Mouse (Mus musculus) limb, embryonic 12.5 days (tissue): ENCODE measurements at regions not wholly inside any gene's neighbourhood (a gene's known extent, or its start where the extent isn't known, plus 50 kb on each side); places are given as distances from the start of the nearest gene placed in this dataset.
A peak's percentile ranks its signal among the peaks of the same experiment; 100 is the strongest.

Experiments
- ATAC-seq: fragments of 200-750 bp; cut with Nextera tagmentation; 2 replicates; pipeline ENCODE4 v1.8.0; 2017; ENCODE audit warnings: low read depth, moderate TSS enrichment; ENCODE audit not compliant: insufficient number of reproducible peaks, insufficient read depth, low FRiP score, low TSS enrichment
- H3K27ac ChIP-seq: fragments of 300-500 bp; sonication (generic); 2 replicates; pipeline ENCODE4 v1.5.1; 2016; ENCODE audit warnings: mild to moderate bottlenecking, moderate library complexity
- H3K27me3 ChIP-seq: fragments of 300-500 bp; sonication (generic); 2 replicates; pipeline ENCODE4 v1.6.1; 2016; ENCODE audit warnings: mild to moderate bottlenecking, moderate library complexity
- H3K36me3 ChIP-seq: fragments of 300-500 bp; sonication (generic); 2 replicates; pipeline ENCODE4 v1.6.1; 2016; ENCODE audit warnings: mild to moderate bottlenecking, moderate library complexity
- H3K4me1 ChIP-seq: fragments of 300-500 bp; sonication (generic); replicated peaks from 2 replicates; pipeline ENCODE4 v1.6.1; 2016
- H3K4me2 ChIP-seq: fragments of 300-500 bp; sonication (generic); 2 replicates; pipeline ENCODE4 v1.6.1; 2016; ENCODE audit warnings: mild to moderate bottlenecking, moderate library complexity
- H3K4me3 ChIP-seq: fragments of 300-500 bp; sonication (generic); replicated peaks from 2 replicates; pipeline ENCODE4 v1.5.1; 2016; ENCODE audit warnings: mild to moderate bottlenecking
- H3K9ac ChIP-seq: fragments of 300-500 bp; sonication (generic); replicated peaks from 2 replicates; pipeline ENCODE4 v1.6.1; 2016; ENCODE audit warnings: mild to moderate bottlenecking, moderate library complexity
- H3K9me3 ChIP-seq: fragments of 300-500 bp; sonication (generic); 2 replicates; pipeline ENCODE4 v1.6.1; 2016; ENCODE audit warnings: mild to moderate bottlenecking, moderate library complexity
- WGBS: fragments of 180-500 bp; shearing (Covaris S2); methylation state at CpG from one replicate; pipeline ENCODE4 v1.1.7; 2016; 5-methylcytosine and 5-hydroxymethylcytosine counted together

- H3K27me3 ChIP-seq: peaks cover 3% of the 10 kb centered on the region; the same call in 1 of the 2 replicates
- H3K9ac ChIP-seq: no peak overlapping the region
- WGBS: 46% methylated on average over 5 of the region's 5 CpGs
- H3K27ac ChIP-seq: no peak overlapping the region
- H3K4me1 ChIP-seq: peaks cover 7% of the 10 kb centered on the region; the same call in 1 of the 2 replicates
- no peak overlapping the region for H3K4me2 ChIP-seq
- no peaks in the 10 kb centered on the region for H3K36me3 ChIP-seq
- H3K9me3 ChIP-seq: 0 out of 2 replicates have a peak, but pooled peaks cover 8% of the 10 kb centered on the region
- no peak for ATAC-seq
- H3K4me3 ChIP-seq: no peak overlapping the region
These were observed 79.9 kb upstream of the Shb start for GRCm38 (mm10) chr4:45612132-45612531.

- Histone ChIP-seq H3K27ac (no peak overlapping the region), H3K9me3 (0 out of 2 replicates have a peak, but pooled peaks cover 8% of the 10 kb centered on the region), H3K27me3 (peaks cover 3% of the 10 kb centered on the region; the same call in 1 of the 2 replicates), H3K4me1 (no peaks in the 10 kb centered on the region; the same call in 1 of the 2 replicates), H3K9ac (no peak overlapping the region), H3K36me3 (no peaks in the 10 kb centered on the region), H3K4me3 (no peak overlapping the region), H3K4me2 (no peak overlapping the region)
- 86% methylated on average over 5 of the region's 5 CpGs for WGBS
- ATAC-seq: no peak
These were observed 78.7 kb upstream of the Shb start for GRCm38 (mm10) chr4:45610937-45611336.

GRCm38 (mm10) chr4:45606578-45606977 is 74.3 kb upstream of the Shb start:
- ATAC-seq: no peak
- H3K4me3 ChIP-seq: no peak overlapping the region
- no peaks in the 10 kb centered on the region; the same call in 1 of the 2 replicates for H3K4me1 ChIP-seq
- H3K9me3 ChIP-seq: 0 out of 2 replicates have a peak, but pooled peaks cover 2% of the 10 kb centered on the region
- H3K27ac ChIP-seq: no peak overlapping the region
- H3K9ac ChIP-seq: no peak overlapping the region
- no peaks in the 10 kb centered on the region for H3K36me3 ChIP-seq
- no peak overlapping the region for H3K4me2 ChIP-seq
- 67% methylated on average over 7 of the region's 7 CpGs for WGBS
- H3K27me3 ChIP-seq: peaks cover 3% of the 10 kb centered on the region; the same call in 1 of the 2 replicates

- Histone ChIP-seq H3K36me3 (no peaks in the 10 kb centered on the region), H3K4me1 (peaks cover 2% of the 10 kb centered on the region), H3K9me3 (0 out of 2 replicates have a peak, but pooled peaks cover 2% of the 10 kb centered on the region), H3K27ac (no peak overlapping the region), H3K27me3 (peaks cover 3% of the 10 kb centered on the region; the same call in 1 of the 2 replicates), H3K4me2 (no peak overlapping the region), H3K9ac (no peak overlapping the region), H3K4me3 (no peak overlapping the region)
- no peak for ATAC-seq
- whole genome bisulfite sequencing: 84% methylated on average over 4 of the region's 4 CpGs
These were observed 73.4 kb upstream of the Shb start for GRCm38 (mm10) chr4:45605681-45606080.

- Histone ChIP-seq H3K36me3 (no peaks in the 10 kb centered on the region), H3K4me1 (peaks cover 6% of the 10 kb centered on the region), H3K4me2 (no peak overlapping the region), H3K27me3 (peaks cover 3% of the 10 kb centered on the region; the same call in 1 of the 2 replicates), H3K9me3 (no peaks in the 10 kb centered on the region), H3K27ac (no peak overlapping the region), H3K9ac (no peak overlapping the region), H3K4me3 (no peak overlapping the region)
- ATAC-seq: no peak
- WGBS: 61% methylated on average over 5 of the region's 5 CpGs
These were observed 72.1 kb upstream of the Shb start for GRCm38 (mm10) chr4:45604271-45604800.

GRCm38 (mm10) chr4:45600520-45600919 is 68.2 kb upstream of the Shb start:
- Histone ChIP-seq H3K27ac (no peak overlapping the region), H3K36me3 (no peaks in the 10 kb centered on the region), H3K4me1 (peaks cover 6% of the 10 kb centered on the region), H3K4me3 (no peak overlapping the region), H3K9ac (no peak overlapping the region), H3K4me2 (no peak overlapping the region), H3K27me3 (no peaks in the 10 kb centered on the region), H3K9me3 (no peaks in the 10 kb centered on the region)
- 29% methylated on average over 9 of the region's 9 CpGs for WGBS
- ATAC-seq: no peak

GRCm38 (mm10) chr4:45593435-45593991 is 61.2 kb upstream of the Shb start:
- H3K9ac ChIP-seq: no peak overlapping the region
- no peak for ATAC-seq
- WGBS: 84% methylated on average over 3 of the region's 3 CpGs
- H3K4me3 ChIP-seq: no peak overlapping the region
- H3K27me3 ChIP-seq: peaks cover 37% of the 10 kb centered on the region
- H3K4me2 ChIP-seq: no peak overlapping the region
- peaks cover 8% of the 10 kb centered on the region for H3K4me1 ChIP-seq
- no peak overlapping the region for H3K27ac ChIP-seq
- H3K9me3 ChIP-seq: no peaks in the 10 kb centered on the region
- no peaks in the 10 kb centered on the region for H3K36me3 ChIP-seq

GRCm38 (mm10) chr4:45592766-45593165 is 60.5 kb upstream of the Shb start:
- H3K27ac ChIP-seq: no peak overlapping the region
- no peak overlapping the region for H3K4me3 ChIP-seq
- H3K36me3 ChIP-seq: no peaks in the 10 kb centered on the region
- 66% methylated on average over 2 of the region's 2 CpGs for WGBS
- H3K4me1 ChIP-seq: peaks cover 8% of the 10 kb centered on the region
- H3K9me3 ChIP-seq: no peaks in the 10 kb centered on the region
- peaks cover 41% of the 10 kb centered on the region for H3K27me3 ChIP-seq
- no peak overlapping the region for H3K4me2 ChIP-seq
- H3K9ac ChIP-seq: no peak overlapping the region
- no peak for ATAC-seq

GRCm38 (mm10) chr4:45591405-45592315 is 59.4 kb upstream of the Shb start:
- Histone ChIP-seq H3K4me3 (peak overlapping the region; percentile 27), H3K4me2 (peak overlapping the region; percentile 54), H3K27me3 (peaks cover 52% of the 10 kb centered on the region), H3K36me3 (no peaks in the 10 kb centered on the region), H3K4me1 (peaks cover 8% of the 10 kb centered on the region), H3K9ac (peak overlapping the region; percentile 9; the same call in 1 of the 2 replicates), H3K9me3 (no peaks in the 10 kb centered on the region; the same call in 1 of the 2 replicates), H3K27ac (no peak overlapping the region)
- ATAC-seq: no peak
- WGBS: 7% methylated on average over 23 of the region's 23 CpGs

- H3K9ac ChIP-seq: no peak overlapping the region
- 6% methylated on average over 2 of the region's 2 CpGs for WGBS
- H3K9me3 ChIP-seq: no peaks in the 10 kb centered on the region; the same call in 1 of the 2 replicates
- H3K36me3 ChIP-seq: no peaks in the 10 kb centered on the region
- H3K27ac ChIP-seq: no peak overlapping the region
- peaks cover 60% of the 10 kb centered on the region for H3K27me3 ChIP-seq
- H3K4me2 ChIP-seq: peak overlapping the region; percentile 54
- H3K4me1 ChIP-seq: peaks cover 8% of the 10 kb centered on the region
- ATAC-seq: no peak
- peak overlapping the region; percentile 27; the same call in 1 of the 2 replicates for H3K4me3 ChIP-seq
These were observed 58.6 kb upstream of the Shb start for GRCm38 (mm10) chr4:45590836-45591235.

GRCm38 (mm10) chr4:45588322-45588721 is 56.1 kb upstream of the Shb start:
- Histone ChIP-seq H3K36me3 (no peaks in the 10 kb centered on the region), H3K9me3 (no peaks in the 10 kb centered on the region; the same call in 1 of the 2 replicates), H3K4me3 (no peak overlapping the region), H3K9ac (no peak overlapping the region), H3K4me1 (peaks cover 8% of the 10 kb centered on the region), H3K27ac (no peak overlapping the region), H3K27me3 (peaks cover 76% of the 10 kb centered on the region), H3K4me2 (no peak overlapping the region)
- ATAC-seq: no peak
- 18% methylated on average over 3 of the region's 3 CpGs for WGBS
